Mouse (Mus musculus) skeletal muscle tissue, adult 2 months (tissue): ENCODE measurements around the gene Sirpa.
A peak's percentile ranks its signal among the peaks of the same experiment; 100 is the strongest.

ENCODE experiments used
- DNase-seq: peaks from one replicate; pipeline ENCODE4 v3.0.0-alpha.2; 2012; ENCODE audit warnings: low read depth, low spot score

Sirpa gene

GRCm38 (mm10) chr2:129592459-129593140 lies at the start of gene Sirpa:
TSS of gene Sirpa (plus strand) at chr2:129592835.
- DNase-seq, result peak; percentile 74

DNA sequence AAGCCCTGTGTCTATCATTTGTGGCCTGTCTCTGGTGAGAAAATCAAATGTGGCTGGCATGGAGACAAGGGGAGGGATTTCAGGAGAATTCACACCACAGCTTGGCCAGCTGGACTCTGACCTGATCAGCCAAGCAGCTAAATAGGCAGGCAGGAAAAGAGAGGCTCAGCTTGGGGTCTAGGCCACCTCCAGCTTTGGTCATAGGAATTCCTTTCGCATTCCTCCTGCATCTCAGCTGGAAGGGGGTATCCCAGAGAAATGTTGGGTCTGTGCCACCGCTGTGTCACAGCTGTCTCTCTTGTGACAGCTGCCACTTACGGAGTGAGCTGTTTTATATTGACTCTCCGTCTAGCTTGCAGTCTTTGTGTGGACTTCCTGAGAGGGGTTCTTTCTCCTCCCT lies 48.2 kb upstream of the Sirpa start:
- DNase-seq, result no peak

DNA sequence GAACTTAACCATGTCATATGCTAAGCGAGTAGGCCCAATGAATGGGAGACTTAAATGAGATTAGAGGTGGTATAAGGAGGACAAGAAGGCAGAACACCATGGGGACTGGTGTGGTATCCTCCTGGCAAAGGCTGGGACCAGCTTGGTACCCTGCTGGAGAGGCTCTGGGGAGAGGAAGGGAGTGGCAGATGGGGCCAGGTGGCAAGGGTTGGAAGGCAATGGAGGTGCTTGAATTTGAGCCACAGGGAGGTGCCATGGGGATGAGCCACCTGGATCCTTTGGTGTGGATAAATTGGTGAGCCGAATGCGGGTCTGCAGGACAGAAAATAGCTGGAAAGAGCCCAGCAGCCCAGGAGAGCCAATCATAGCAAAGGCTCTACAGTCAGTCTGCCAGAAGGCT lies 47.7 kb upstream of the Sirpa start:
- no peak for DNase-seq

DNA sequence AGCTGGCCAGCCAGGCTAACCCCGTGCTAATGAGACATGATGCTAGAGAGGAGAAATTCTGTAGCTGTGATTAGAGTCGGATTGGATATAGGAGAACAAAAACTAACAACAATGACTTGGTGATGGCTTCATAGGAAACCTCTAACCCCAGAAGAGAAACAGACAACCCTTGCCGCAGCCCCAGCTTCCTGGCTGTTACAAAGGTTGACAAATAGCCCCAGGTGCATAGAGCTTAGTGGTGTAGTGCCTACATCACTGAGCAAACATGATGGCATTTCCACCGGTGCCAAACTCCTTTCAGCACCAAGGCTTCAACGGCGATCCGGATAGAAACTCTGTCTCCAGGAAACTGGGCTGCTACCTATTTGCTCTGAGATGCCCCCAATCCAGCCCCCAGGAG lies 47.0 kb upstream of the Sirpa start:
- no peak for DNase-seq

DNA sequence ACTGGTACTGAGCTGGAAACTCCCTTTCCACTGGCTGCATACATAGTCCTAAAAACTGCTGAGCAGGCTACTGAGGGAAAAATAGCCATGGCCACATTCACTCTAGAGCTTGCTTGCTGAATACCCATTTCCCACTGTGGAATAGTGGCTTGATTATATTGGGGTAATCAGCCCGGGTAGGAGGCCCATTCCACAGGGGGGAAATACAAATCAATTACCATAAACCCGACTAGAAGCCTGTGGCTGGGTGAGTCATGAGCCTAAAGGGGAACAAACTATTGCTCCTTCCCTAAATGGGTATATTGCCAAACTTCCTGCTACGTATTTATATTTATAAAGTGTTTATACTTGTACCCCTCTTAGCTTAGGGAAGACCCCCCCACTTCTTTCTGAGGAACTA lies 45.9 kb upstream of the Sirpa start:
- DNase-seq, result no peak

DNA sequence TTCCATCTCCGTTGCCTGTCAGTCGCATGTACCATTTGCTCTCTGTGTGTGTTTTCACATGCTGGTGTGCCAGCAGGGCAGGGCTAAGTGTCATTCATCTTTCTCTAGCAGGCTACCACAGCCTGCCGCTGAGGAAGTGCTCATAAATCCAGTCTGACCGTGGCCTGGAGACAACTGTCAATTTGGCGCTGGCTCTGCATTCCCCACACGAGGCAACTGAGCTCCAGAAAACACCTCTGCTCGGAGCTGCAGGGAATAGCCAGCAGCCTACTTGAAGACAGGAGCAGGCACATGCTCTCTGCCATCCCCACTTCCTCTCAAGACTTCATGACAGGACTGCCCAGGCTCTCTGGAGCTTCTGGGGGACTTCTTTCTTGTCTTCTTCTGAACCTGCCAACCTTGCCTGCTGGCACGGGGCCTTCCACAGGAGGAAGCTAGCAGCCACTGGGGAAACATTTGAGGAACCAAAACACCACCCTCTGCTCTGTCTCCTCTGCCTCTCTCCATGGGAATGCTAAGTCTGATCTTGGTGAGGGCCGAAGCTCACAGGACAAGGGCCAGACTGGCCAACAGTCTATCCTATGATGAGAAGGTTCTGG lies 43.0 kb upstream of the Sirpa start:
- no peak for DNase-seq

GRCm38 (mm10) chr2:129550781-129551180 lies 41.9 kb upstream of the Sirpa start:
- no peak for DNase-seq

- no peak for DNase-seq
Measured at GRCm38 (mm10) chr2:129556081-129556480, 36.6 kb upstream of the Sirpa start.

GRCm38 (mm10) chr2:129558008-129558874 lies 34.4 kb upstream of the Sirpa start:
- peak; percentile 90 for DNase-seq

GRCm38 (mm10) chr2:129558875-129559219 lies 33.8 kb upstream of the Sirpa start:
- no peak for DNase-seq

- DNase-seq, result no peak
Measured at GRCm38 (mm10) chr2:129561796-129562195, 30.8 kb upstream of the Sirpa start.

DNA sequence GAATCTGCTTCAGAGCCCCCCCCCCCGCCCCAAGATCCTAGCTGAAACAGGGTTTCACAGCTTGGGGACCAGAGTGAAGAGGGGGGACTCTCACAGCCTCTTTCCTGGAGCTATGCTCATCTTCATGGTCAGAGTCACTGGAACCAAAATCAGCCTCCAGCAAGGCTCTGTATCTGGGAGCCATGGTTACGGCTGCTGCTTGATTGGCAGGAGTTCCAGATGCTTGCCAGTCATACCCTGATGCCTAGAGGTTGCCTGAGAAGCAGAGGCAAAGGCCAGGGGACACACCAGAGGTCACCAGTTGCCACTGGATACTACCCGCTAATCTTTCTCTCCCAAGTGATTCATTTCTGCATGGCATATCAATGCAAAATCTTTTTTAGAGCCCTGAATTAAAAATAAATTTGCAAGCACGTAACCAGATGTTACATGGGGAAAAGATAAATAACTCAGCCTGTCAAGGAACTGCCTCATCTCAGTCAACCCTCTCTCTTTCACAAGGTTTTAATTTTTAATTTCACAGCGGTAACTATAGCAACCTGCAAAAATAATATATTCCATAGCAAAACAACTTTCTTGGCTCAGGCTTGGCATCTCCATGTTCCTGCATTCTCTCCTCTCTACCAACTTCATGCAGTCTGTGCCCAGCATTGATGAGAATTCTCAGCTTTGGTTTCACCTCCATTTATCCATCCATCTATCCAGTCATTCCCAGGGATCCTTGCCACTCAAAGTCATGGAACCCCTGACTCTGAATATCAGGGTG lies 28.5 kb upstream of the Sirpa start:
- no peak for DNase-seq

GRCm38 (mm10) chr2:129569120-129569519 lies 23.5 kb upstream of the Sirpa start:
- no peak for DNase-seq

DNA sequence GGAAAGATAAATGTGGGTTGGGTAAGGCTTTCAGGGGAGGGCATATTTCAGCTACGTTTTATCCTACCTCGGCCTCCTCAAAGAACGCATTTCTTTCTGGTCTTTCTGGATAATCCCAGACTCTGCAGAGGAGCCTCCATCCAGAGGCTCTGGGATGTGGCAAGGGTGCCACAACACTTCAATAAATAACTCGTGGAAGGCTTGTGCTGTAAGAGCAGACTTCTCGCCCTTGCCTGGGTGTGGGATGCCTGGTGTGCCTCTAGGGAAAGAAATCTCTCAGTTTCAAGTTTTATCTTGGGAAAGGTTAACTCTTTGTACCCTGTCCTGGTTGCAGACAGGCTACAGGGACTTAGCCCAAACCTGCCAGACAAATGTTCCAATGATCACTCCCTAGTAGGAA lies 23.1 kb upstream of the Sirpa start:
- no peak for DNase-seq

- no peak for DNase-seq
Measured at GRCm38 (mm10) chr2:129573701-129574273, 18.8 kb upstream of the Sirpa start.

GRCm38 (mm10) chr2:129574395-129575046 lies 18.1 kb upstream of the Sirpa start:
- no peak for DNase-seq

- no peak for DNase-seq
Measured at GRCm38 (mm10) chr2:129575113-129575512, 17.5 kb upstream of the Sirpa start.

DNA sequence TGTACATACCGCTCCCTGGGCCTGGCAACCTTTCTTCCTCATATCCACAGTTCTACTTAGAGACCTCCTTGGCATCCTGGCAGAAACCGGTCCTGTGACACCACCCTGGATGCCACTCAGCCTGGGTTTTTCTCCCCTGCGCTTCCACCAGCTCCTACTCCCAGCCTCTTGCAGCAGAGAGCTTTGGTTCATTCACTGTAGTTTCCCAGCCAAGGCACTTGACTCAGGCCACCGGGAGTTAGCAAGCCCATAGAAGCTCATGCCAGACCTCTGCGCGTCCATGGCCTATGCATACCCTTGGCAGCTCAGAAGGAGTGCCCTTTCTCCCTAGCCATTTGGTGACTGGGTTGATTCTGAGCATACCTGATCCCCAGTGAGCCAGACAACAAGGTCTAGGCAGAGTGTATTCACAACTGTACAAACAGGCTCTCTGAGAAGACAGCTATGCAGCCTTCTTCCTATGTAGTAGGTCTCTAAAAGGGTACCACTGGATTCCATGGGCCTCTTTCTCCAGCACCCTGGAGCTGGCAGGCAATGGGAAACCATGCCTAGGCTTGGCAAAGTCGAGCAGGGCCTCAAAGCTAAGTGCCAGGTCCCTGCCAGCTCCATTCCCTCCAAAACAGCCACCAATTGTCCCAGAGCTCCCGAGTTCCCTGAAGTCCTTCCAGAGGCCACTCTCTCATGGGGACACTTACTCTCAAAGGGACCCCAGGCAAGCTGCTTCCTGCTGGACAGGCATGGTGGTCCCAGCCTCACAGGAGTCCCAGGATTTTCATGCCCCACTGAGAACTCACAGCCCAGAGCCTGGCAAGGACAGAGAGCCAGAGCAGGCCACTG lies 15.8 kb upstream of the Sirpa start:
- DNase-seq, result no peak

GRCm38 (mm10) chr2:129580656-129581055 lies 12.0 kb upstream of the Sirpa start:
- no peak for DNase-seq

DNA sequence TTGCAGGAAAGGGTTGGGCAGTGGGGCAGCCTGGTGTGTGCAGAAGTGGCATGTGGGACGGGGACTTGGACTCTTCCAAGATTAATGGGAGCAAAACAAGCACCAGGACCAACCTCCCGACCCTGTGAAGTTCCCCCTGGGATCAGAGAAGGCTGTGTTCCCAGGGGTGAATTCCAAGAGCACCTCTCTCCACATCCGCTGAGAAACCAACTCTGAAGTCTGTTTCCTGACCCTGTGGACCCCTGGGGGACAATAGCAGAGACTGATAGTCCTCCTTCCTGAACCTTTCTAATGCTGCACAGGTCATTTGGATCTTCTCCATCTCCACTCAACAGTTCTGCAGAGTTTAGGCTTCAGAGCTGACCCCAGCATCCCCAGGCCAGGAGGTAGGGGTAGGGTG lies 10.8 kb upstream of the Sirpa start:
- no peak for DNase-seq
